Comparison of ENCODE assay signal across 9 mouse cellular contexts in genomic region chr19:61084149-61084940, GRCm38 (mm10). TPM values are rescaled to one million over a fixed set of nuclear protein-coding genes. Genes with fewer than 3 reads are reported as not detected.
DNase-seq lines count a peak whose midpoint lies in the region; ATAC-seq and TF ChIP-seq lines count a peak whose summit lies in the region.
"Had no signal": no experiment of that assay in that cellular context is flagged by ENCODE, and none has a peak within 500 bp of the region (broad histone marks: within the 10 kb centered on the region; RNA-seq: fewer than 3 reads in every experiment).

No protein-coding gene starts in this region.

- no peak overlapping the region for H3K27ac ChIP-seq in forebrain, embryonic 13.5 days
- H3K27ac ChIP-seq in olfactory bulb, adult 2 months (ENCODE audit: insufficient read depth, low read depth, low read length), result no peak overlapping the region
- H3K27ac ChIP-seq in thymus, adult 2 months (ENCODE audit: control insufficient read depth, insufficient read depth, low read length), result no peak overlapping the region
- H3K27ac ChIP-seq: limb, embryonic 15.5 days had no signal

- no peaks in the 10 kb centered on the region for H3K36me3 ChIP-seq in E14TG2a.4 (ENCODE audit: insufficient read depth, low read length)
- peaks cover 12% of the 10 kb centered on the region; the same call in 1 of the 2 replicates for H3K36me3 ChIP-seq in forebrain, embryonic 13.5 days (ENCODE audit: poor library complexity, severe bottlenecking)
- H3K36me3 ChIP-seq in thymus, adult 2 months (ENCODE audit: control insufficient read depth, insufficient read depth, low read length), result no peaks in the 10 kb centered on the region

- peak; percentile 83 for DNase-seq in c-Kit-positive CD71-negative TER-119-negative erythroid progenitor cells, embryonic 14.5 days (ENCODE audit: low read depth)
- DNase-seq in heart, postnatal 36 days, result peak; percentile 89 to 93
- DNase-seq in layer of hippocampus, adult 18-20 months (ENCODE audit: low spot score in 2 of 2), result peak; percentile 80 to 95
- peak; percentile 89 for DNase-seq in lung, adult 2 months
- DNase-seq in thymus, adult 2 months, result peak; percentile 84

- no peaks in the 10 kb centered on the region for H3K27me3 ChIP-seq in E14TG2a.4 (ENCODE audit: insufficient read depth, low read length)
- H3K27me3 ChIP-seq in forebrain, embryonic 13.5 days, result no peaks in the 10 kb centered on the region
- H3K27me3 ChIP-seq in thymus, adult 2 months (ENCODE audit: control insufficient read depth, insufficient read depth, low read length), result no peaks in the 10 kb centered on the region
- H3K27me3 ChIP-seq: limb, embryonic 15.5 days had no signal

- no peak for TF ChIP-seq POLR2A in lung, adult 2 months (IDR thresholded peaks at IDR 0.05; ENCODE audit: borderline replicate concordance, extremely low read depth, low read depth, low read length)
- no peak for TF ChIP-seq POLR2A in olfactory bulb, adult 2 months (IDR thresholded peaks at IDR 0.05; ENCODE audit: insufficient read depth, low read depth, low read length)
- TF ChIP-seq POLR2A in thymus, adult 2 months (IDR thresholded peaks at IDR 0.05; ENCODE audit: control insufficient read depth, extremely low read depth, insufficient read depth, low read length, poor library complexity), result no peak

- H3K4me1 ChIP-seq in E14TG2a.4 (replicated peaks; ENCODE audit: low read depth, low read length), result no peaks in the 10 kb centered on the region
- no peaks in the 10 kb centered on the region for H3K4me1 ChIP-seq in forebrain, embryonic 13.5 days
- H3K4me1 ChIP-seq in lung, adult 2 months (ENCODE audit: control insufficient read depth, insufficient read depth, low read length), result no peaks in the 10 kb centered on the region
- H3K4me1 ChIP-seq in olfactory bulb, adult 2 months (ENCODE audit: control insufficient read depth, insufficient read depth, low read length), result no peaks in the 10 kb centered on the region
- H3K4me1 ChIP-seq in thymus, adult 2 months (replicated peaks; ENCODE audit: control insufficient read depth, insufficient read depth, low read length), result no peaks in the 10 kb centered on the region
- H3K4me1 ChIP-seq: limb, embryonic 15.5 days had no signal

- peak; percentile 86 for TF ChIP-seq CTCF in E14TG2a.4 (conservative IDR thresholded peaks at IDR 0.05; ENCODE audit: low read length)
- peak; percentile 98 for TF ChIP-seq CTCF in lung, adult 2 months (IDR thresholded peaks at IDR 0.05; ENCODE audit: insufficient read depth, low read length)
- TF ChIP-seq CTCF in olfactory bulb, adult 2 months (IDR thresholded peaks at IDR 0.05; ENCODE audit: insufficient read depth, low read depth, low read length), result peak; percentile 86
- TF ChIP-seq CTCF in thymus, adult 2 months (IDR thresholded peaks at IDR 0.05; ENCODE audit: borderline replicate concordance, control insufficient read depth, extremely low read depth, insufficient read depth, low read length, poor library complexity), result no peak

- ATAC-seq in forebrain, embryonic 13.5 days, result peak; percentile 86

- no peak overlapping the region for H3K4me2 ChIP-seq in forebrain, embryonic 13.5 days
- H3K4me2 ChIP-seq: limb, embryonic 15.5 days had no signal

- no peaks in the 10 kb centered on the region for H3K9me3 ChIP-seq in E14TG2a.4 (ENCODE audit: low read length)
- H3K9me3 ChIP-seq in forebrain, embryonic 13.5 days (replicated peaks), result no peaks in the 10 kb centered on the region
- H3K9me3 ChIP-seq: limb, embryonic 15.5 days had no signal

- no peak overlapping the region for H3K9ac ChIP-seq in forebrain, embryonic 13.5 days
- H3K9ac ChIP-seq: limb, embryonic 15.5 days had no signal

- H3K4me3 ChIP-seq in E14TG2a.4 (replicated peaks; ENCODE audit: low read length), result no peak overlapping the region
- H3K4me3 ChIP-seq in forebrain, embryonic 13.5 days, result no peak overlapping the region
- H3K4me3 ChIP-seq in lung, adult 2 months (replicated peaks; ENCODE audit: extremely low read depth, low read depth, low read length), result no peak overlapping the region
- H3K4me3 ChIP-seq in olfactory bulb, adult 2 months (ENCODE audit: insufficient read depth, low read depth, low read length), result no peak overlapping the region
- H3K4me3 ChIP-seq in thymus, adult 2 months (ENCODE audit: control insufficient read depth, insufficient read depth, low read length), result no peak overlapping the region
- H3K4me3 ChIP-seq: limb, embryonic 15.5 days had no signal

- WGBS in forebrain, embryonic 13.5 days, result 53% methylated on average over 4 of the region's 4 CpGs
- WGBS in lung, adult 2 months, result 45% methylated on average over 4 of the region's 4 CpGs
- 51% methylated on average over 4 of the region's 4 CpGs for WGBS in olfactory bulb, adult 2 months
- WGBS in thymus, adult 2 months, result 22% methylated on average over 4 of the region's 4 CpGs

- intact Hi-C loops in heart, postnatal 36 days (cut with DNase I), result loop anchor here (1.0 to 2.0 kb wide), 3 partner anchors 136 to 201 kb away; partner anchors contain the start of gene Grk5

RNA-seq across cellular contexts. Expression of gene Zfp950, which starts 56.3 kb away (rescaled TPM):
- polyA plus RNA-seq in forebrain, embryonic 13.5 days (2015; fragmentation: Nextera tagmentation; extraction: Ambion mirVana), result 50.9 and 51.2 TPM in 2 replicates
- 1 to 10 TPM; 7.6 to 9.5 TPM for total RNA-seq in heart, postnatal 36 days (2021)
- total RNA-seq in layer of hippocampus, adult 18-20 months (2021), result 10 to 100 TPM; 44.6 to 52.0 TPM
- polyA plus RNA-seq in lung, adult 2 months (2012; rRNA removed), result 3.5 and 5.7 TPM in 2 replicates
- not detected in 2 replicates for polyA plus RNA-seq in olfactory bulb, adult 2 months (2012; ENCODE audit: insufficient read depth, insufficient read length, low replicate concordance, missing spikeins)
- 8.8 and 9.8 TPM in 2 replicates for polyA plus RNA-seq in thymus, adult 2 months (2012; rRNA removed)
